Mouse (Mus musculus): ENCODE data around the gene Thsd4. TPM values are rescaled to one million over a fixed set of nuclear protein-coding genes. Genes with fewer than 3 reads are reported as not detected.

The Thsd4 gene
- polyA plus RNA-seq, 1 experiment from 2014 or later: 24.5 TPM

DNA sequence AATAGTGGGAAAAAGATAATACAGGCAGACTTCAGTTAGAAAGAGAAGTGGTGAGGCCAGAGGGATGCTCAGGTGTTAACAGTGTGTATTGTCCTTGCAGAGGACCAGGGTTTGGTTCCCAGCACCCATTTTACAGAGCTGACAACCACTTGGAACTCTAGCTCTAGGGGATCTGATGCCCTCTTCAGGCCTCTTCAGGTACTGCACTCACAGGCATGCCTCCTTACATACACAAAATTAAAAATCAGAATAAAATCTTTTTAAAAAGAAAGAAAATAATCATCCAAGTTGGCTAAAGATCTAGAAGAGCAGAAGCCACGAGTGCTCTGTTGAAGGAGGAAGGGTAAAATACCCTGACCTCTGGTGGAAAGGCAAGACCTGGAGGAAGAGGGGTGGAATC lies 478.7 kb downstream of the Thsd4 start:
- peaks cover 11% of the 10 kb centered on the region for H3K9me3 ChIP-seq (ENCODE audit: low read length)
- H3K27ac ChIP-seq (ENCODE audit: low read length): no peak overlapping the region
- no peak overlapping the region for H3K9ac ChIP-seq (replicated peaks; ENCODE audit: low read length)
- no peak overlapping the region for H3K4me3 ChIP-seq (ENCODE audit: low read length)
- peaks cover 7% of the 10 kb centered on the region; the same call in 1 of the 2 replicates for H3K36me3 ChIP-seq (ENCODE audit: insufficient read depth, low read length)
- no peak overlapping the region for H3K4me2 ChIP-seq (replicated peaks; ENCODE audit: low read depth, low read length)
- H3K4me1 ChIP-seq (ENCODE audit: insufficient read depth, low read length): no peaks in the 10 kb centered on the region
- WGBS: 90% methylated on average over 1 of the region's 1 CpGs
- ATAC-seq (ENCODE audit: low FRiP score, low TSS enrichment): no peak
- H3K27me3 ChIP-seq (ENCODE audit: insufficient read depth, low read length): no peaks in the 10 kb centered on the region

DNA sequence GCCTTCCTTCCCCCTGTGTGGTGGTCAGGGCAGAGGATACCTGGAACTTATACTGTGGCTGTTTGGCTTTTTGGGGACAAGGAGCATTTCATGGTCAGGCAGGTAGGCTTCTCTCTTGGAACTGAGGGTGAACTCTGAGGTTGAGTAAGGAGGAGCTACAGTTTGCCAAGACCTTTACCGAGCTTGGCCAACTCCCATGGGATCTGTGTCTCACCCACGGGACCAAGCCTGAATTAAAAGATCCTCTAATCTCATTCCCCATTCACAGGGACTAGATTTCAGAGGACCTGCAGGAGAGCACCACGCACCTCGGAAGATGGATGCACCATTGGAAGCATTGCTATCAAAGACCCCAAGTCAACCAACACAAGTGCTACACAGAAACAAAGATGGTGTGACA lies 487.0 kb downstream of the Thsd4 start:
- H3K4me3 ChIP-seq (ENCODE audit: low read length): no peak overlapping the region
- H3K4me1 ChIP-seq (ENCODE audit: insufficient read depth, low read length): no peaks in the 10 kb centered on the region
- H3K27ac ChIP-seq (ENCODE audit: low read length): no peak overlapping the region
- no peaks in the 10 kb centered on the region for H3K27me3 ChIP-seq (ENCODE audit: insufficient read depth, low read length)
- H3K9ac ChIP-seq (replicated peaks; ENCODE audit: low read length): no peak overlapping the region
- no peak for ATAC-seq (ENCODE audit: low FRiP score, low TSS enrichment)
- no peaks in the 10 kb centered on the region for H3K9me3 ChIP-seq (ENCODE audit: low read length)
- no peak overlapping the region for H3K4me2 ChIP-seq (replicated peaks; ENCODE audit: low read depth, low read length)
- H3K36me3 ChIP-seq (ENCODE audit: insufficient read depth, low read length): no peaks in the 10 kb centered on the region
- WGBS: 97% methylated on average over 4 of the region's 4 CpGs

DNA sequence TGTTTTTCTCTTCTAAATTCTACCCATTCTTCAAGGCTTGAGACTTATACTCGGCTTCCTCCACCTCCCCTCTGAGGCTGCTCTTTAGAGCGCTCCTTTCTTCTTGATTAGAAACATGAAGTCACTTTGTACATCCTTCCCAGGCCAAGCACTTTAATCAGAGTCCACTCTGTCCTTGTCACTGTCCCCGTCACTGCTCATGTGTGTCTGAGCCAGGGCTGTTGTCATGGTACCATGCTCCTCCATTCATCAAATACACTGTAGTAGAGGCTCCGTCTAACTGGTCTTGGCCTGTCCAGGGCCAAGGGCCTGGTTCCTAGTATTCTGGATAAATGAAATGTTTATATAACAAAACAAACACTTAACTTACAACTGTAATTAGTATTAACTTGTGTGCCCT lies 494.6 kb downstream of the Thsd4 start:
- ATAC-seq (ENCODE audit: low FRiP score, low TSS enrichment): no peak
- Histone ChIP-seq H3K27me3 (ENCODE audit: insufficient read depth, low read length) (no peaks in the 10 kb centered on the region), H3K9me3 (ENCODE audit: low read length) (no peaks in the 10 kb centered on the region), H3K27ac (ENCODE audit: low read length) (no peak overlapping the region), H3K4me3 (ENCODE audit: low read length) (no peak overlapping the region), H3K36me3 (ENCODE audit: insufficient read depth, low read length) (no peaks in the 10 kb centered on the region), H3K9ac (replicated peaks; ENCODE audit: low read length) (no peak overlapping the region), H3K4me1 (ENCODE audit: insufficient read depth, low read length) (peaks cover 15% of the 10 kb centered on the region), H3K4me2 (replicated peaks; ENCODE audit: low read depth, low read length) (no peak overlapping the region)
- 90% methylated on average over 4 of the region's 4 CpGs for WGBS

DNA sequence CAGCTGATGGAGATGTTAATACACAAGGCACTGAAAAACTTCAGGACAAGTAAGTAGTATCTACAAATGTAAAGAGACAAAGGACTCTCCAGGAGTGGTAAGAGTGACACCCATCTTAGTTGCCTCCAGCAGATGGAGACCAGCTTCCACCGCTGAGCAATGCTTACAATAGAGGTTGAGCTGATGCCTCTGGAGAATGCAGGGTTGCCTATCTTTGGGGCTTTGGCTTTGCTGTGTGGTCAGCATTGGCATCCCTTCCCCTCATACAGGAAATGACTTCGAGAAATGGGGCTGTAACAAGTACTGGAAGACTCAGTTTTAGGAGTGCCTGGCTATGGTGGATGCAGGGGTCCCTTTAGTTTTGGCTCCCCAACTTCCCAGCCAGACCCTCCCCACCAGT lies 495.1 kb downstream of the Thsd4 start:
- H3K27ac ChIP-seq (ENCODE audit: low read length): no peak overlapping the region
- no peaks in the 10 kb centered on the region for H3K36me3 ChIP-seq (ENCODE audit: insufficient read depth, low read length)
- no peaks in the 10 kb centered on the region for H3K9me3 ChIP-seq (ENCODE audit: low read length)
- ATAC-seq (ENCODE audit: low FRiP score, low TSS enrichment): no peak
- H3K9ac ChIP-seq (replicated peaks; ENCODE audit: low read length): no peak overlapping the region
- no peak overlapping the region for H3K4me3 ChIP-seq (ENCODE audit: low read length)
- WGBS: 90% methylated on average over 2 of the region's 2 CpGs
- H3K27me3 ChIP-seq (ENCODE audit: insufficient read depth, low read length): no peaks in the 10 kb centered on the region
- H3K4me1 ChIP-seq (ENCODE audit: insufficient read depth, low read length): peaks cover 18% of the 10 kb centered on the region
- H3K4me2 ChIP-seq (replicated peaks; ENCODE audit: low read depth, low read length): no peak overlapping the region

DNA sequence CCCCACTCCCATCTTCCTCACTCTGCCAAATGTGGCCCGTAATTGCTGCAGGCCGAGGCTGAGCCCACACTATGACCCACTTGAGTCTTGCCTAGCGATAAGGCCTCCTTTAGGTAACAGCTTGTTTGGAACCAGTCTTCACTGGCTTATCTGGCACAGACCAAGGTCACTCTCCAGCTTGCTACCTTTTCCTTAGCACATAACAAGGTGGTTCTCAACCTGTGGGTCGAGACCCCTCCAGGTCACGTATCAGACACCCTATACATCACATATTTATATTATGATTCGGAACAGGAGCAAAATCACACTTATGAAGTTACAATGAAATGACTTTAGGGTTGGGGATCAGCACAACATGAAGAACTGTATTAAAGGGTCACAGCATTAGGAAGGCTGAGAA lies 495.9 kb downstream of the Thsd4 start:
- peaks cover 21% of the 10 kb centered on the region for H3K4me1 ChIP-seq (ENCODE audit: insufficient read depth, low read length)
- H3K9ac ChIP-seq (replicated peaks; ENCODE audit: low read length): no peak overlapping the region
- H3K4me3 ChIP-seq (ENCODE audit: low read length): no peak overlapping the region
- 86% methylated on average over 6 of the region's 6 CpGs for WGBS
- H3K27me3 ChIP-seq (ENCODE audit: insufficient read depth, low read length): no peaks in the 10 kb centered on the region
- no peaks in the 10 kb centered on the region for H3K36me3 ChIP-seq (ENCODE audit: insufficient read depth, low read length)
- H3K9me3 ChIP-seq (ENCODE audit: low read length): no peaks in the 10 kb centered on the region
- H3K4me2 ChIP-seq (replicated peaks; ENCODE audit: low read depth, low read length): no peak overlapping the region
- ATAC-seq (ENCODE audit: low FRiP score, low TSS enrichment): no peak
- no peak overlapping the region for H3K27ac ChIP-seq (ENCODE audit: low read length)

DNA sequence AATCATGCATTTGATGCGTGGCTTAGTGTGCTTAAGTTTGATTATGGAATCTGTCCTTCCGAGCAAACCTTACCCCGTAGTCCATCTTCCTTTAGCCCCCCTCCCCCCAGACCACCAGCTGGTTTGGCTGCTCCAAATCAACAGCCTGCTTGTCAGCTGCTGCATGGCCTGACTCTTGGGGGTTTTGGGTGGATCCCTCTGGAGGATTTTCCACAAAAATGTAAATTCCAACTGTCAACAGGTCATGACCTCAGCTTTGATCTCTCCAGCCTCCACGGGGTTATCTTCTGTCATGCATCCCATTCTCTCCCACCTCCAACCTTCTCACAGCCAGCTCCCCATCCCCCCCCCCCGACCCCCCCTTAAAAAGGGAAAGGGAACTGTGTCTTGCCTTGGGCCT lies 496.9 kb downstream of the Thsd4 start:
- Histone ChIP-seq H3K9ac (replicated peaks; ENCODE audit: low read length) (no peak overlapping the region), H3K9me3 (ENCODE audit: low read length) (no peaks in the 10 kb centered on the region), H3K36me3 (ENCODE audit: insufficient read depth, low read length) (no peaks in the 10 kb centered on the region), H3K4me2 (replicated peaks; ENCODE audit: low read depth, low read length) (no peak overlapping the region), H3K4me1 (ENCODE audit: insufficient read depth, low read length) (peaks cover 21% of the 10 kb centered on the region), H3K27ac (ENCODE audit: low read length) (no peak overlapping the region), H3K27me3 (ENCODE audit: insufficient read depth, low read length) (no peaks in the 10 kb centered on the region), H3K4me3 (ENCODE audit: low read length) (no peak overlapping the region)
- 15% methylated on average over 5 of the region's 5 CpGs for WGBS
- ATAC-seq (ENCODE audit: low FRiP score, low TSS enrichment): no peak

DNA sequence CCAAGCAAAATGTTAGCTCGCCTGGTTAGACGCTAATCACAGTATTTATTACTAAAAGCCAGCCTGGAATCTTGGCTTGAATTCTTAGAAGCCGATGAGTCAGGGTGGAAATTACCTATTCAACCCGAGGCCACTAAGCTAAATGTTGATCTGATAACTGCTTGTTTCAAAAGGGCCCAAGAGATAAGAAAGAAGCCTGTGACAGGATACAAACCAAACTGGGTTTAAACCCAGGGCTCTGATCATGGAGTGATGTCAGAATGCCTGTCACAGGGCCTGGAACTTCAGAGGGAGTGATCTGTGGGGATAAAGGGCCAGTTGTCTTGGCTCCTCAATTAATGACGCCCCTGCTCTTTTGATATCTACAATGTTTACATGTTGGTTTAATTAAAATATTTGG lies 497.3 kb downstream of the Thsd4 start:
- Histone ChIP-seq H3K27ac (ENCODE audit: low read length) (no peak overlapping the region), H3K9ac (replicated peaks; ENCODE audit: low read length) (no peak overlapping the region), H3K4me3 (ENCODE audit: low read length) (no peak overlapping the region), H3K36me3 (ENCODE audit: insufficient read depth, low read length) (no peaks in the 10 kb centered on the region), H3K9me3 (ENCODE audit: low read length) (no peaks in the 10 kb centered on the region), H3K4me1 (ENCODE audit: insufficient read depth, low read length) (peaks cover 21% of the 10 kb centered on the region), H3K4me2 (replicated peaks; ENCODE audit: low read depth, low read length) (no peak overlapping the region), H3K27me3 (ENCODE audit: insufficient read depth, low read length) (no peaks in the 10 kb centered on the region)
- 23% methylated on average over 5 of the region's 5 CpGs for WGBS
- ATAC-seq (ENCODE audit: low FRiP score, low TSS enrichment): no peak

DNA sequence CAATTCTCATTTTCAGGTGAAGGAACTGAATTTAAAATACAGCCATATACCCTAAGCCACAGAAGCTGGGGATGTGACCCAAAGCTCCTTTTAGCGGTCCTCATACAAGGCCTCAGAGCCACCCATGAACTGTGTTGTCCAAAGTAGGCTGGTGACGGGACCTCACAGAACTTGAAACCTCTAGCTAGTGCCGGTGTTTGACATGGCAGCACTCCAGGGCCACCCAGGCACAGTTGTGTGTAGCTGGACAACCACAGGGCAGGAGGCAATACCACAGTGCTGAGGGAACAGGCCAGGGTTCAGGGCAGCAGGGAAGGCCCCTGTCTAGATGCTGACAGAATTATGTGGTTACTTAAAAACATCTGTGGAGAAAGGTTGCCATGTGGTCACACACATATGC lies 499.5 kb downstream of the Thsd4 start:
- H3K9me3 ChIP-seq (ENCODE audit: low read length): no peaks in the 10 kb centered on the region
- WGBS: 51% methylated on average over 3 of the region's 3 CpGs
- H3K27me3 ChIP-seq (ENCODE audit: insufficient read depth, low read length): no peaks in the 10 kb centered on the region
- no peak overlapping the region for H3K4me3 ChIP-seq (ENCODE audit: low read length)
- no peak overlapping the region for H3K9ac ChIP-seq (replicated peaks; ENCODE audit: low read length)
- H3K4me2 ChIP-seq (replicated peaks; ENCODE audit: low read depth, low read length): no peak overlapping the region
- H3K4me1 ChIP-seq (ENCODE audit: insufficient read depth, low read length): peaks cover 24% of the 10 kb centered on the region
- no peaks in the 10 kb centered on the region for H3K36me3 ChIP-seq (ENCODE audit: insufficient read depth, low read length)
- no peak for ATAC-seq (ENCODE audit: low FRiP score, low TSS enrichment)
- no peak overlapping the region; the same call in 1 of the 2 replicates for H3K27ac ChIP-seq (ENCODE audit: low read length)

DNA sequence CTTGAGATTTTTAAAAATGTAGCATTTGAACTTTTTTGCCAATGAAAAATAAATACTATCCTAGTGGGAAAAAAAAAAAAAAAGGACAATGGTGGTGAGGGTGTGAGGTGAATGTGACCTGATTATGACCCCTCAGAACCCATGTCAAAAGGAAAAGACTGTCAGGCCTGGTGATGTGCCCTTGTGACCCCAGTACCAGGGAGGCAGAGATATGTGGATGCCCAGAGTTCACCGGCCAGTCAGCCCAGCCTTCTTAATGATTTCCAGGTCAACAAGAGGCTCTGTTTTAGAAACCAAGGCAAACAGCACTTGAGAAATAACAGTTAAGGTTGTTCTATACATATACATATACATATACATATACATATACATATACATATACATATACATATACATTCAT lies 501.4 kb downstream of the Thsd4 start:
- Histone ChIP-seq H3K4me3 (ENCODE audit: low read length) (no peak overlapping the region), H3K9ac (replicated peaks; ENCODE audit: low read length) (no peak overlapping the region), H3K27ac (ENCODE audit: low read length) (no peak overlapping the region), H3K4me1 (ENCODE audit: insufficient read depth, low read length) (peaks cover 18% of the 10 kb centered on the region), H3K36me3 (ENCODE audit: insufficient read depth, low read length) (no peaks in the 10 kb centered on the region), H3K27me3 (ENCODE audit: insufficient read depth, low read length) (no peaks in the 10 kb centered on the region), H3K9me3 (ENCODE audit: low read length) (no peaks in the 10 kb centered on the region), H3K4me2 (replicated peaks; ENCODE audit: low read depth, low read length) (no peak overlapping the region)
- WGBS: 52% methylated on average over 1 of the region's 1 CpGs
- ATAC-seq (ENCODE audit: low FRiP score, low TSS enrichment): no peak

DNA sequence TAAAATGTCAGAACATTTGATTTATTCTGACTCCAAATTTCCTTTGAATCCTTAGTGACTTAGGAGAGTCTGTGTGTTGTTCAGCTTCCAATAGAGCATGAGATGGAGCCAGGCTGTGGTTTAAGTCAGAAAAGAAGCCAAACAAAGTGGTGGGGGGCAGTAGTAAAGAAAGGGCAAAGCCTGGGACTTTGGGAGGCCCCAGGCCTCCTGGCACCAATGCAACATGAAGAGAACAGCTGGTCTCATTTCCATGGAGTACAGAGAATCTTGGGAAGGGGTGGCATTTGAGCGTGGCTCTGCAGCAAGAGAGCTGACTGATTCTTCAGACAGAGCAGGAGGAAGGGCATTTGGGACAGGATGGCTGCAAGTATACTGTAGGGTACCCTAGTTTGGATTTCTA lies 511.6 kb downstream of the Thsd4 start:
- no peaks in the 10 kb centered on the region for H3K27me3 ChIP-seq (ENCODE audit: insufficient read depth, low read length)
- WGBS: 95% methylated on average over 1 of the region's 1 CpGs
- H3K9me3 ChIP-seq (ENCODE audit: low read length): no peaks in the 10 kb centered on the region
- no peaks in the 10 kb centered on the region for H3K36me3 ChIP-seq (ENCODE audit: insufficient read depth, low read length)
- no peak overlapping the region for H3K4me3 ChIP-seq (ENCODE audit: low read length)
- no peak for ATAC-seq (ENCODE audit: low FRiP score, low TSS enrichment)
- H3K4me2 ChIP-seq (replicated peaks; ENCODE audit: low read depth, low read length): no peak overlapping the region
- peaks cover 6% of the 10 kb centered on the region for H3K4me1 ChIP-seq (ENCODE audit: insufficient read depth, low read length)
- no peak overlapping the region for H3K9ac ChIP-seq (replicated peaks; ENCODE audit: low read length)
- no peak overlapping the region for H3K27ac ChIP-seq (ENCODE audit: low read length)

DNA sequence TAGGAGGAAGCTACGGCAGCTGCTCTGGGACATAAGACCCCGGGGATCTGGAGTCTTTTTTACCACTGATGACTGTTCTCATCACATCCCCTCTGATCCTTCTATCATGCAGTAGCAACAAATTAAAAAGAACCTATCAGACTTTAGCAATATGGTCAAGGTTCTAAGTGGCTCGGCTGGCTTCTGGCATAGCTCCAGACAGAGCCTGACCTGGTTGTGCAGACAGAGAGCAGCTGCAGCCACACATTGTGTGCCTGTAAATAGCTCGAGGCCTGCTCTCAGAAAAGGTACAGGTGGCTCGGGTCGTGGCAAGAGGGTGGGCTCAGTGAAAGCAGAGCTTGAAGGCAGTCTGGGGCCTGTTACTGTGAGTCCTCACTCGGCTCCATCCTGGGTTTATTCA lies 512.9 kb downstream of the Thsd4 start:
- WGBS: 50% methylated on average over 7 of the region's 7 CpGs
- H3K4me1 ChIP-seq (ENCODE audit: insufficient read depth, low read length): peaks cover 6% of the 10 kb centered on the region
- H3K4me2 ChIP-seq (replicated peaks; ENCODE audit: low read depth, low read length): no peak overlapping the region
- no peaks in the 10 kb centered on the region for H3K27me3 ChIP-seq (ENCODE audit: insufficient read depth, low read length)
- H3K27ac ChIP-seq (ENCODE audit: low read length): no peak overlapping the region
- H3K36me3 ChIP-seq (ENCODE audit: insufficient read depth, low read length): no peaks in the 10 kb centered on the region
- no peak overlapping the region for H3K4me3 ChIP-seq (ENCODE audit: low read length)
- ATAC-seq (ENCODE audit: low FRiP score, low TSS enrichment): no peak
- H3K9ac ChIP-seq (replicated peaks; ENCODE audit: low read length): no peak overlapping the region
- H3K9me3 ChIP-seq (ENCODE audit: low read length): no peaks in the 10 kb centered on the region

All from kidney, embryonic 16.5 days (tissue).